ENCODE assay signal across 20 mouse cellular contexts in genomic region chr16:90679984-90680383, GRCm38 (mm10). TPM values are rescaled to one million over a fixed set of nuclear protein-coding genes. Genes with fewer than 3 reads are reported as not detected.
"Had no signal": no experiment of that assay in that cellular context is flagged by ENCODE, and none has a peak within 500 bp of the region (broad histone marks: within the 10 kb centered on the region; RNA-seq: fewer than 3 reads in every experiment).

No protein-coding gene starts in this region.

- H3K27me3 ChIP-seq: midbrain, embryonic 12.5 days; neural tube, embryonic 13.5 days; neural tube, embryonic 15.5 days had no signal

- H3K36me3 ChIP-seq: midbrain, embryonic 10.5 days; midbrain, embryonic 12.5 days; neural tube, embryonic 13.5 days; neural tube, embryonic 15.5 days had no signal

- H3K4me1 ChIP-seq: midbrain, embryonic 12.5 days; neural tube, embryonic 15.5 days had no signal

- H3K4me3 ChIP-seq: midbrain, embryonic 10.5 days; midbrain, embryonic 12.5 days; myocyte; neural tube, embryonic 13.5 days; neural tube, embryonic 15.5 days had no signal

- H3K9me3 ChIP-seq: neural tube, embryonic 15.5 days had no signal

- DNase-seq: lung, adult 18-20 months; lung, embryonic 14.5 days; lung, postnatal 10 days; lung, postnatal 4 days; midbrain, embryonic 14.5 days; right cerebral cortex, adult 18-20 months; right cerebral cortex, postnatal 25 days; right cerebral cortex, postnatal 4 days; spleen, adult 18-20 months; thymus, adult 18-20 months; thymus, postnatal 14 days; thymus, postnatal 36 days had no signal

- H3K27ac ChIP-seq: liver, embryonic 14.5 days; midbrain, embryonic 10.5 days; midbrain, embryonic 12.5 days; neural tube, embryonic 13.5 days; neural tube, embryonic 15.5 days had no signal

RNA-seq across cellular contexts. Expression of gene Mrap, which starts 58.0 kb away (rescaled TPM):
- total RNA-seq: megakaryocyte-erythroid progenitor cell, adult 5-6 weeks had no signal
- polyA plus RNA-seq: midbrain, embryonic 12.5 days; midbrain, embryonic 14.5 days; myocyte; neural tube, embryonic 13.5 days; stomach, embryonic 14.5 days had no signal
